Mouse (Mus musculus): ENCODE measurements around the gene Nktr.

DNA sequence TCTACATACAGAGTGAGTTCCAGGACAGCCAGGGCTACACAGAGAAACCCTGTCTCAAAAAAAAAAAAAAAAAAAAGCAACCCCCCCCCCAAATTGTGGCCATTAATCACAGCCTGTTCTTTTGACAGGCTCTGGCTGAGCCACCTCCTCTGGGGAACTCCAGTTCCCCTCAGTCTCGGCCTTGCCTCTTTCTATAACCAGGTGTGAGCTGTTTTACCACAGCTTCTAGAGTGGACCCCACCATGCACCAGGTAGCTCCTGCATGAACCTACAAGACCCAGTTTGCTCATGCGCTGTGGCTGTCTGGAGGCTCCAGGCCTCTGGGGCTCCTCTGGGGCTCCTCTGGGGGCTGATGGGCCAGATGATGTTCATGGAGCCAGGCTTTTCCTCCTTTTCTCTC is 43.4 kb upstream of the Nktr start:
- no peak for TF ChIP-seq POLR2A (IDR thresholded peaks at IDR 0.05; ENCODE audit: extremely low read depth, insufficient read depth, low read length)
- no peak for TF ChIP-seq CTCF (IDR thresholded peaks at IDR 0.05; ENCODE audit: low read depth, low read length)

Measured in liver, adult 2 months (tissue).